Mouse (Mus musculus): Measurements from ENCODE around the gene Pde11a.
A peak's percentile ranks its signal among the peaks of the same experiment; 100 is the strongest.
"Not testable (repeated sequence)": the region's sequence is repeated elsewhere in the genome, so short reads cannot be mapped to it uniquely, and the experiment has no call there.

The Pde11a gene

DNA sequence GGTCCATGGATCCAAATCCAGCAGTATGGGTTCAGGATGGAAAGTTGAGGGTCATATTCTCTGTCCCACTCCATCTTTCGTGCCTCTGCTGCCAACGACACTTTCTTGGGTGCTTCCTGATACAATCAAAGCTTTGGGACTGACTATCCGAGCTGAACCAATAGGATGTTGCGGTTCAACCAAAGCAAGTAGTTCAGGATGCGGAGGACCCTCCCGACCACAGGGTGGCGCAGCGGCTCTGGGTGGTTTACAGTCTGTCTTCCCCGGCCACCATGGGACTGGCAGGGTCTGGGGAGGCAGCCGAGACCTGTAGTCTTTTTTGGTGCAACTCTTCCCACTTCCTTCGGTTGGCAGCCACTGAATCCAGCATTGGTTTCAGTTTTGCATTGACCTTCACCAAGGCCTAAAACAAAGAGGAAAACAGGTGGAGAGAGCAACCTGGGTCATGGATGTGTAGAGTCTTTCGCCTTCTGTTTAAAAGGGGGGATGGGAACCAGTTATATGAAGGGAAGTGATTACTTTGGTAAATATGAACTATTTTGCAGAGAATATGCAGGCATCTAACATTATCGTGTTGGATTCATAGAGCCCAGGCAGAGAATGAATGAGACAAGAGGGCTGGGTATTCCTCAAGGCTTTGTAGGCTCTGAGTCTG, 347.6 kb downstream of the Pde11a start:
- DNase-seq (ENCODE audit: low read depth), result peak; percentile 74

DNA sequence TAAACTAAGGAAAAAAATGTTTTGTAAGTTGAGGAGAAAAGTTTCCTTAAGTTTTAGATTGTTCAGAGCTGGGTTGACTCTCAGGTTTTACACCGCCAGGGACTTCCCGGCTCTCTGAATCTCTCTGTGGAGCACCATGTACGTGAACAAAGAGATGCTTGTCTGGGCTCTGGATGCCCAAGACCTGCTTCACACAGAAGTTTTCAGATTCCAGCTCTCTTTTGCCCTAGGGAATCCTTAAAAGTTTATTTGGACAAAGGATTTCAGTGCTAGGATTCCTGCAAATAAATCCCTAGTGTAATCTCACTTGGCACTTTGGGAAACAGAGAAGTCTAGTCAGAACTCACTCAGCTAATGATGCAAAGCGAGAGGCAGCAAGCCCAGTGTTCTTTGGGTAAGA, 348.9 kb downstream of the Pde11a start:
- DNase-seq (ENCODE audit: low read depth), result no peak

- no peak for DNase-seq (ENCODE audit: low read depth)
These were observed 349.7 kb downstream of the Pde11a start for GRCm38 (mm10) chr2:75988779-75989363.

GRCm38 (mm10) chr2:75988378-75988777, 350.2 kb downstream of the Pde11a start:
- DNase-seq (ENCODE audit: low read depth), result no peak

DNA sequence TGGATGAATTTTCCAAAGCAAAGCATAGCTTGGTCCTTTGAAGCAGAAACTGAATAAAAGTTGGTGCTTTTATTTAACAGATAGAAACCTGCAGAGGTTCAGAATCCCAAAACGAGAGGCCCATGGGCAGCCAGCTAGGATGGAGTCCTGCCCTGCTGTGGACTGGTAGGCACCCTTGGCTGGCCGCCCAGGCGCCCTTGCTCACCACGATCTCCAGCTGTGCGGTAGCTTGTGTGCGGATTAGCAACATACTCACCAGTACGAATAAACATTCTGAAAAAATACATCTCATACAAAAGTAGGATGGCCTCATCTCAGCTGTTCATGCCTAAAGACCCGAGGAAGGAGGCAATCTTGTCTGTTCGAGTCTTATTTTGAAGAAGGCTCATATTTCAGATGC, 350.8 kb downstream of the Pde11a start:
- DNase-seq (ENCODE audit: low read depth), result no peak

DNA sequence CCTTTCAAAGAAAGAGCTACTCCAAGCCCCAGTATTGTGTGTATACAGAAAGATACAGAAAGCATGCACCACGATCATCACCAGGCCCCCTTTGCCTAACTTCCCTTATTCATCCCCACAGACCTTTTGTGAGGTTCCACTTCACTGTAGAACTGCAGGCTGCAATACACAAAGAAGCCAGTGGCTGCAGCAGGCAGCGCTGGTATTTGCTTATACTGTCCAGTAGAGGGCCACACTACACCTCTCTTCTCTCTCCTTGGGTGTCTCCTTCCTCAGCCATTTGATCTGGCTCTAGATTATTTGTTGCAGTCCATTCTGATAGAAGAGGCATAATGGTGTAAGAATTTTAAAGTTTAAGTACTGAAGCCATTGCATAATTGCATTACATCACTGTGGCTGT, 353.4 kb downstream of the Pde11a start:
- peak; percentile 80 for DNase-seq (ENCODE audit: low read depth)

DNA sequence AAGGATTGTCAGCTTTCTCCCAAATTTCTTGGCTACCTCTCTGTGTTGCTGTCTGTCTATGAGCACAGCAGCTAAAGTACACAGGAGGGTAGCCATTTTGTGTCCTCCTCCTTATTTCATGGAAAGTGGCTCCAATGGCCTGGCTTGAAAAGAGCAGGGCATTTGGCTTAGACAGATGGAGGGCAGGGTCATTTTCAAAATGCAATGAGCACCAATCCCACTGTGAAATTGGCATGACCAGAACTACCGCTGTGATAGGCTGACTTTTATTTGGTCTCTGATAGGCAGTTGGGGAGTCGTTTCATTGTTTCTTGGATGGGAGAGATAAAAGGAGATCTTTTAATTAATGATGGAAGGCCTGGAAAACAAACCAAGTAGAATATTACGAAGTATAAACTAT, 354.7 kb downstream of the Pde11a start:
- no peak for DNase-seq (ENCODE audit: low read depth)

DNA sequence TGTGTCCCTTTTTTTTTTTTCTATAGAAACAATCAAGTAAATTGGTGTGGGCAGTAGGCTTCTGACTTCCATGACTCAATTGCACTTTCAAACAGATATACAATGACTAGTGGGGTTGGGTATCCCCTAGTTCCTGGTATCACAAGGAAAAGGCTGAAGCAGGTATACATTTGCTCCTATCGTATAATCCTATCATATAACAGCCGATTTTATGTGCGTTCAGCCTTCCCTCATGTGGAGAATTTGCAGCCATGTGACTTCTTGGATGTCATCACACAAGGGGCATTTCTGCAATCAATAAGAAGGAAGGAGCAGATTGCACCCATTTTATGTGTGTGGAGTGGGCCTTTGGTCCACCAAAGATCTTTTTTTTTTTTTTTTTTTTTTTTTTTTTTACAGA, 355.5 kb downstream of the Pde11a start:
- no peak for DNase-seq (ENCODE audit: low read depth)

GRCm38 (mm10) chr2:75982626-75983025, 355.9 kb downstream of the Pde11a start:
- no peak for DNase-seq (ENCODE audit: low read depth)

- not testable (repeated sequence) for DNase-seq (ENCODE audit: low read depth)
These were observed 357.0 kb downstream of the Pde11a start, which contains the start of gene Ttc30a1 for GRCm38 (mm10) chr2:75981440-75982081. Gene Ttc30a1, minus strand, starts transcription at chr2:75981967.

- not testable (repeated sequence) for DNase-seq (ENCODE audit: low read depth)
These were observed 357.6 kb downstream of the Pde11a start for GRCm38 (mm10) chr2:75980933-75981439.

DNA sequence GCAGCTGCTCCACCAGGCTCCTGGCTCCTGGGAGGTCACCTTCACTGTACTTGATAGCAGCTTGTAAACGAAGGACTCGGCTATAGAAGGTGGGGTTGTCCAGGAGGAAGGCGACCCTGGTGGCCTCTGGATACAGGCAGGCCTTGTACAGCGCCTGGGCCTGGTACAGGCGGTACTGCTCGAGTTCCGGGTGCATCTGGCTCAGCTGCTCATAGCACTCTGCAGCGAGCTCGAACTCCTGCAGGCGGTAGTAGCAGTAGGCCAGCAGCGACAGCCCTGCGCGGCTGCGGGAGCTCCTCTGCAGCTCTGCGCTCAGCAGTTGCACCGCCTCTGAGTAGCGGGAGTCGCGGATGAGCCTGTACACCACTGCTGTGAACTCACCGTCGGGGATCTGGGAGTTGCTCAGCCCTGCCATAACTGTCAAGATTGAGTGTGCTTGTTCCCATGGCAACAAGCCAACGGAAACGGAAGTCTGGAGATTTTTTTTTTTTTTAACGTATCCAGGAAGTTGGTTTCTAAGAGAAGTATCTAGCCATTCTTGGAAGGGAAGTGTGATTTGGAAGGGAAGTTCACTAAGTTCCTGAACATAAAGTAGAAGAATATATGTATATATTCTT, 360.7 kb downstream of the Pde11a start, which contains the start of gene Ttc30a2:
Gene Ttc30a2, minus strand, starts transcription at position 419 of the 617 bp plus-strand sequence.
- peak; percentile 63 for DNase-seq (ENCODE audit: low read depth)

GRCm38 (mm10) chr2:75976070-75976469, 362.5 kb downstream of the Pde11a start:
- not testable (repeated sequence) for DNase-seq (ENCODE audit: low read depth)

DNA sequence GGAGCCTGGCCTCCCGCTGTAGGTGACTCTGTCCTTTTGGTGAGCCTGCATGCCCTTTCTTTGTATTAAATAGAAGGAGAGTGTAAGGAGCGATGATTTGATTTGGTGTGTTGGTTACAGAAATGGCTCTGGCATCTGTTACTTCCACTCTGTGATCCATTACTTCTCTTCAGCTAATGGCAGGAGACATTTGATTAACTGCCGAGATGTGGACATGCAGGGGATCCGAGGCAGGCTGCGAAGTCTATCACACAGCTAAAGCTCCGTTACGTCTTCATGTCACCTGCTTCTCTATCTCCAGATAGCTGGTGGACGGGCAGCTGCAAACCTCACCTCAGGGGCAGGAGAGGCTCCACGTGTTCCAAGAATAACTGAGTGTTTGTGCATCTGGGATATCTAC, 364.4 kb downstream of the Pde11a start:
- no peak for DNase-seq (ENCODE audit: low read depth)

DNA sequence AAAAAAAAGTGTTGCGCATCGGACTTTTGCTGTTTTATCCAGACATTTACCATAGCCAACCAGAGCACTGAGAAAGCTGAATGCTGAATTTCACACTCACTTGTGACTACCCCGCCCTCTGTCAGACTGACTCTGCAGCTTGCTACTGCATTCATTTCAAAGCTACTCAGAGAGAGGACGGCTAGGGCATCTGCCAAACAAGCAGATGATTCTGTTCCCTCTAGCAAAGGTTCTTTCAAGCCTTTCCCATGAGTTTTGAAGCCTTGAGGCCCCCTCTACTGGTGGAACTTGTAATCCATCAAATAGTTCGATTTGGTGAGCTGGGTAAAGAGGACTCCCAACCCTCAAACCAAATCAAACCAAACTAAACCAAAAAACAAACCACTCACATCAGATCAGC, 373.6 kb downstream of the Pde11a start:
- peak; percentile 92 for DNase-seq (ENCODE audit: low read depth)

GRCm38 (mm10) chr2:75964512-75964911, 374.1 kb downstream of the Pde11a start:
- DNase-seq (ENCODE audit: low read depth), result peak; percentile 93

GRCm38 (mm10) chr2:75964051-75964450, 374.5 kb downstream of the Pde11a start:
- DNase-seq (ENCODE audit: low read depth), result peak; percentile 81

DNA sequence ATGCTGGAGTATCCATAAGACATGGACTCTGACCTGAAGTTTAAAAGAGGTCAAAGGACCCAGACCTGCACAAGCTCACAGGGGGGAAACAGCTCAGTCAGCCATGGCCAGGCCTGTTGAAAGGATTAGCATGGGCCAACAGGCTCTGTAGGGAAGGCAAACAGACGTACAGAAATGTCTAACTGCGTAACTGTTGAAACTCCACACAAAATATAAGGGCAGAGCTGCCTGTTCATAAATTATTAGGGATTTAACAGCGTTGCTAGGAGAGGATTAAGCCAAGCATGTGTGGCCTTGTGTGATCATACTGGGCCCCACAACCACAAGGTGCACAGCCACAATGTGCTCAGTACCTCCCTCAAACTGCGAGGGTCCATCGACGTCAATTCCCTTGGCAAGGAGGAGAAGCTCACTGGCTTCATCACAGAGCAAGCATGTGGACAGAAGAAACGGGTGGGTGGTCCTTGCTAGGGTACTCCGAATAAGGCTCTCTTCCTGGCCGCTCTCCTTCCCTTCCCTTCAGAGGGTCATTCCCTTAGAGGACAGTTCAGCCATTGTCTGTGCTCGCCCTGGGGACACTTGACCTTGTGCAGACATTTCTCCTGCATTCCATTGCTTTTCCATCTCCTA, 375.2 kb downstream of the Pde11a start:
- DNase-seq (ENCODE audit: low read depth), result no peak

DNA sequence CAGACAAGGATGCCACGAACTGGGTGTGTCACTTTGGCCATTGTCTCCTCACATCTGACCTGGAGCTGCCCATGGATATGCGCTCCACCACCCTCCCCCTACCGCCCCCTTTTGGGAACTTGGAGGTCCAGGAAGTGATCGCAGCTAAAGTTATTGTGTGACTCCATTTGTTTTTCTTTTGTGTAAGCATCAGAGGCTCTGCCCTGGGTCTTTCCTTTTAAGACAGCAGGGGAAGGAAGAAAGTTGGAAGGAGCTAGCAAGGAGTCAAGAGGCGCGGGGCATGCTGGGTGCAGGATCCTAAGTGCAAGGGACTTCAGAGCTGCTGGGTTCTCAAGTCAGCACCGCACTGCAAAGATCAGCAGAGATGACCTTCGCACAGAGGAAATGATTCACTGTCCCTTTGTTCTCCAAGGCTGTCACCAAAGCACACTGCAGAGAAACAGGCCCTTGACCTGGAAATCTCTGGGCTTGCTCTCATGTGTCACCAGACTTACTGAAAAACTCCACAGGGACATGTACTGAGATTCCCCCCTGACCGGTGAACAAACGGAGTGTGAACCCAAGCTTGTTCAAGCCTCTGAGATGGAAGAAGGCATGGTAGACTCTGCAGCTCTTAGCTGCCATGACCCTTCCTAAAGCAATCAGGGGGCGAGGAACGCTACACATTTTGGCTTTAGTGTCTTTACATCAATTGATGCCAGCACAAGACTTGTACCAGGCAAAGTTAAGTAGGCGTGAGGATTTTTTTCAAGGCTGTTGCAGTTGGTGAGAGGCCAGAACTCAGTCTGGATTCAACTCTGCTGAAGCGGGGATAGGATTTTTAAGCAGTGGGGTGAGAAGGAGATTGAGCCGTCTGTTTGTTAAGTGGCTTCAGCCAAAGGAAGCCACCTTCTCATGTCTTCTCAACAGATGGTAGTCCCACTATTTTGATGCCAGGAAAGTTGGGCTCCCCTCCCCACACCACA, 377.9 kb downstream of the Pde11a start:
- DNase-seq (ENCODE audit: low read depth), result peak; percentile 89

DNA sequence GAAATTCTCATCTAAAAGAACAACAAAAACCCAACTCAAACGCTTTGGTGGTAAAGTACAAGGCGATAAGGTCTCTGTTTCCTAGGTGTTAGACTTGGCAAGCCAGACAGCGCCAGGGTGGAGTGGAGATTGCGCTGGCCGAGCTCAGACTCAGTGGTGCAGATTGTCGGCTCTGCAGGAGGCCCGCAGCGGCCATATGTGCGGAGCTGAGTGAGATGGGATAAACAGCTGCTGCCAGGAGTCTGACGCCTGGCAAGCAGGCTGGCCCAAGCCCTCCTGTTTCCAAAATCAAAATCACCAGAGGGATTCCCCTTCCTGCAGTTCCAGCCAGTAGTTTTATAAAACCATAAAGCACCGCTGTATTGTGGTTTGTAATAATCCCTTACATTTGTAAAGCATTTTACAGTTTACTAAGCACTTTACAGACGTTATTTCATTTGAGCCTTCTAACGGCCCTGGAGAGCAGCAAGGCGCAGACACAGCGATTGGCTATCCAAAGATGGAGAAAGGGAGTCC, 378.7 kb downstream of the Pde11a start:
- DNase-seq (ENCODE audit: low read depth), result no peak
